Mouse (Mus musculus) brain, embryonic 14.5 days (tissue): ENCODE measurements around the gene Rab12.

ENCODE experiments used
- CTCF ChIP-seq: fragments of 200-500 bp; IDR thresholded peaks from 2 replicates; pipeline ENCODE4 v1.5.1; 2012; ENCODE audit warnings: inconsistent platforms, mild to moderate bottlenecking, moderate library complexity, borderline replicate concordance; ENCODE audit not compliant: insufficient read depth, insufficient read length; ENCODE audit errors: extremely low read depth
- POLR2A ChIP-seq: fragments of 200-500 bp; IDR thresholded peaks from 2 replicates; pipeline ENCODE4 v1.6.1; 2012; ENCODE audit warnings: mild to moderate bottlenecking, inconsistent platforms, borderline replicate concordance; ENCODE audit not compliant: poor library complexity, insufficient read depth, insufficient read length, severe bottlenecking; ENCODE audit errors: extremely low read depth

GRCm38 (mm10) chr17:66481295-66481694, 38.2 kb downstream of the Rab12 start:
- TF ChIP-seq POLR2A: no peak
- no peak for TF ChIP-seq CTCF
